Mouse (Mus musculus) inflammation-experienced regulatory T-cells, adult 16 weeks (primary cell): ENCODE data around the gene Atoh8. TPM values are rescaled to one million over a fixed set of nuclear protein-coding genes. Genes with fewer than 3 reads are reported as not detected.

Experiments used
- polyA plus RNA-seq: library from polyadenylated mRNA; unstranded; fragments of 100-300 nt; shearing (Covaris generic); gene quantifications from one replicate; pipeline ENCODE4 v1.2.1, GENCODE M21; 2017

Atoh8 gene
- polyA plus RNA-seq: not detected

GRCm38 (mm10) chr6:72235098-72235806, at the start of gene Atoh8:
TSS of gene Atoh8 (minus strand) at chr6:72235577.

Other genes with a start within 250 kb of the Atoh8 start
- 1.8 TPM for gene St3gal5, start 138.0 kb downstream of the Atoh8 start, polyA plus RNA-seq
- not detected for gene Sftpb, start 69.0 kb upstream of the Atoh8 start, polyA plus RNA-seq
- gene Usp39, start 109.6 kb upstream of the Atoh8 start, polyA plus RNA-seq: 26.7 TPM
- 45.7 TPM for gene 0610030E20Rik, start 111.7 kb upstream of the Atoh8 start, polyA plus RNA-seq
- gene Tmem150a, start 119.9 kb upstream of the Atoh8 start, polyA plus RNA-seq: 0.59 TPM
- gene Rnf181, start 131.4 kb upstream of the Atoh8 start, polyA plus RNA-seq: 157 TPM
- 64.9 TPM for gene Vamp5, start 144.9 kb upstream of the Atoh8 start, polyA plus RNA-seq
- 303 TPM for gene Vamp8, start 155.1 kb upstream of the Atoh8 start, polyA plus RNA-seq
- gene Ggcx, start 178.7 kb upstream of the Atoh8 start, polyA plus RNA-seq: 12.6 TPM
- 449 TPM for gene Mat2a, start 204.0 kb upstream of the Atoh8 start, polyA plus RNA-seq